Mouse (Mus musculus): ENCODE data around the gene Ddx43. TPM values are rescaled to one million over a fixed set of nuclear protein-coding genes. Genes with fewer than 3 reads are reported as not detected.
"Not testable (repeated sequence)": the region's sequence is repeated elsewhere in the genome, so short reads cannot be mapped to it uniquely, and the experiment has no call there.

The Ddx43 gene
- polyA plus RNA-seq (2015; fragmentation: Nextera tagmentation; extraction: Ambion mirVana), result 0.15 and 0.27 TPM in 2 replicates

DNA sequence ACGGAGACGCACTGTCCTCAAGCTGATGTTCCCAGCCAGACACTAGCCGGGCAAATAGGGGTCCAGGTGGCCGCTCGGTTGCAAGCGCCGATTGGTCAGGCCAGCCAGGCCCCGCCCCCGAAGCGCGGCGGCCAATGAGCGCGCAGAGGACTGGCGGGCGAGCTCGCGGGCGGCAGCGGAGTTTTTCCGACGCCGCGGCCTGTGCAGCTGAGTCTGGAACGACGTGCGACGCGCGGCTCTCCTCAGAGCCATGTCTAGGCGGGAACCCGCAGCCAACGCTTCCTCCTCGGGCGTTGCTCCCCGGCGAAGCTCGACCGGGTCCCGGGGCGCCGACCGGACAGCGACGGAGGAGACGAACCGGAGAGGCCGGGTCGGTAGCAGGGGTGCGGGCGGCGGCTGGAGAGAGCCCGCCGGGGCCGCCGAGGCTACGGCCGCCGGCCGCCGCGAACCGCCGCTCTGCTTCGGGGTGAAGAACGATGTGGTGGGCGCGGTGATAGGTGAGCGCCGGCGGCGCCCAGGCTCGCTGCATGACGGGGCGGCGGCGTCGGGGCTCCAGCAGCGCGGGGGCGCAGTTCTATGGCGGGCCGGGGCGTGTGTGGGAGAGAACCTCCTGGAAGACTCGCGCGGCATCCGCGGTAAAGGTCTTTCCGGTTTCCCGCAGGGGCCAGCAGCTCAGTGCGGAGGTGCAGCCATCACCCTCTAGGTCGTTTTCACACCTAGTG, at the start of gene Ddx43:
Gene Ddx43, plus strand, starts transcription at position 148 of the 722 bp plus-strand sequence.
- Histone ChIP-seq H3K4me2 (peak within 1 kb of the TSS; percentile 78), H3K27me3 (peaks cover 59% of the 10 kb centered on the region), H3K27ac (no peak within 1 kb of the TSS), H3K4me1 (peaks cover 9% of the 10 kb centered on the region), H3K9me3 (no peaks in the 10 kb centered on the region), H3K4me3 (peak within 1 kb of the TSS; percentile 46), H3K9ac (peak within 1 kb of the TSS; percentile 33; the same call in 1 of the 2 replicates), H3K36me3 (no peaks in the 10 kb centered on the region)
- 3% methylated on average over 89 of the region's 93 CpGs for WGBS
- ATAC-seq (ENCODE audit: insufficient number of reproducible peaks, low FRiP score, low TSS enrichment, low read depth), result 0 out of 2 replicates have a peak, but pooled peaks have one; percentile 44

DNA sequence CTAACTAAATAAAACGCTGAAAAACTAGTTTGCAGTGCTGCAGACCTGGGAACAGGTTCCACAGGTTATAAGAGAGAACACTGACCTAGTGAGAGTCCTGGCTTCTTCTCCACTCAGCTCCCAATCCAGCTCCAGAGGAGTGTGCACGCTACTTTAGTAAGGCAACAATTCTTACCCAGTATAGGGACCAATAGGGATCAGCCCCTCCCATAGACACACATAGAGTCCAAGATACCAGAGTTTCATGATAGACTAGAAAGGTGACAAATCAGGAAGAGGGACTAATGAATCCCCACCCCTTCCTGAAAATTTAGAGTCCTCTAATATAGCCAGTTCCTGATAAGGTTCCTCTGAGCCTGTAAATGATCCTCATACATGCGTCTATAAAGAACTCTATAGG, 48.6 kb upstream of the Ddx43 start:
- H3K36me3 ChIP-seq, result no peaks in the 10 kb centered on the region
- H3K4me3 ChIP-seq, result no peak overlapping the region
- 0 out of 2 replicates have a peak, but pooled peaks have one; percentile 30 for ATAC-seq (ENCODE audit: insufficient number of reproducible peaks, low FRiP score, low TSS enrichment, low read depth)
- WGBS, result 61% methylated on average over 3 of the region's 3 CpGs
- no peaks in the 10 kb centered on the region for H3K4me1 ChIP-seq
- H3K27me3 ChIP-seq, result no peaks in the 10 kb centered on the region
- H3K9me3 ChIP-seq, result no peaks in the 10 kb centered on the region
- no peak overlapping the region for H3K27ac ChIP-seq
- H3K9ac ChIP-seq, result no peak overlapping the region
- H3K4me2 ChIP-seq, result no peak overlapping the region

DNA sequence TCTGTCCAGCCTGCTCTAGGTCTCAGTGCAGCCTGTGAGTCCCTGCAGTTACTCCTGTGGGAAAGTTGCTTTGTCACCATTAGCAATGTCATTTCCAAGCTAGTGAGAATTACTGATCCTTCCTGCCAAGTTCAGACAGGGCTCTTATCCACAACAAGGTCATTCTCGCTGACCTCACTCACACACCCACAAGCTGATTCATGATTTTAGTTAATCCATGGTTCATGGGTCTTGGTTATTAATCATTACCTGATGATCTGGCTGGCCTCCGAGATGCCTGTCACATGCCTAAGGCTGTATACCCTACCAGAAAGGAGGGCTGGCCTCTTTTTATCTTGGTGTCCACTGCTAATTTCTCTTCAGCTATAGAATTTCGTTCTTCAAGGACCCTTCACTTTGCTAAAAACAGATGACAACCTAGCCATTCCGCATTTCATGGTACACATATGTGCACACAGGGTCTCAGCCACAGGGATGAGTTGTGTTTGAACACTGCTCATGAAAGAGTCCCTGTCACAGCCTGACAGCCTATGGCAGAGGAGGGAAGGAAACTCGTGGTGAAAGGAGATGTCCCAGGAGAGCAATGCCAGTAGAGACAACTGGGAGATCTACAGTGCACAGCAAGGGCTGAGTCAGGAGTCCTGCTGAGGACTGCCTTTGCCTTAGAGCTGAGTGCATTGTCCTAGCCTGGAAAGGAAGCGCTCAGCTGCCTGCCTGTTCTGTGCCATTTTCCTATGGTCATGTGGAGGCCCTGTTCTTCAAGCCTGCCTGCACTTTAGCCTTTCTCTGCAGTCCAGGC, 47.2 kb upstream of the Ddx43 start:
- H3K9ac ChIP-seq; H3K27me3 ChIP-seq; H3K4me2 ChIP-seq; H3K9me3 ChIP-seq; ATAC-seq (ENCODE audit: insufficient number of reproducible peaks, low FRiP score, low TSS enrichment, low read depth); H3K36me3 ChIP-seq; H3K4me3 ChIP-seq; H3K4me1 ChIP-seq; H3K27ac ChIP-seq: not testable (repeated sequence)
- 60% methylated on average over 6 of the region's 6 CpGs for whole genome bisulfite sequencing

DNA sequence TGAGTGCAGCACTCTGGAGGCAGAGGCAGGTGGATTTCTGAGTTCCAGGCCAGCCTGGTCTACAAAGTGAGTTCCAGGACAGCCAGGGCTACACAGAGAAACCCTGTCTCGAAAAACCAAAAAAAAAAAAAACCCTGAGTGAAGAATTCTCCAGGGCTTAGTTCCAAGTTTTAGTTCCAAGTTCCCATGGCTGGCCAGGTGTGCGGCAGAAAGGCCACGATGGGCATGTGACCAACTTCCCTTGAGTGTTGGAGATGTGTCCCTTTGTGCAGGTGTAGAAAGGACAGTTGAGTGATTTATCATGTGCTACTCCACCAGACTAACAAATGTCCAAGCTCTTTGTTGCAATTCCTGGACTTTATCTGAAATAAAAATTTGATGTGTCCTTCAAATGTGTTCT, 46.4 kb upstream of the Ddx43 start:
- not testable (repeated sequence) for H3K27ac ChIP-seq; H3K9me3 ChIP-seq; H3K4me2 ChIP-seq; H3K4me1 ChIP-seq; H3K27me3 ChIP-seq; H3K4me3 ChIP-seq; H3K36me3 ChIP-seq; H3K9ac ChIP-seq; ATAC-seq (ENCODE audit: insufficient number of reproducible peaks, low FRiP score, low TSS enrichment, low read depth)
- WGBS, result 73% methylated on average over 3 of the region's 3 CpGs

DNA sequence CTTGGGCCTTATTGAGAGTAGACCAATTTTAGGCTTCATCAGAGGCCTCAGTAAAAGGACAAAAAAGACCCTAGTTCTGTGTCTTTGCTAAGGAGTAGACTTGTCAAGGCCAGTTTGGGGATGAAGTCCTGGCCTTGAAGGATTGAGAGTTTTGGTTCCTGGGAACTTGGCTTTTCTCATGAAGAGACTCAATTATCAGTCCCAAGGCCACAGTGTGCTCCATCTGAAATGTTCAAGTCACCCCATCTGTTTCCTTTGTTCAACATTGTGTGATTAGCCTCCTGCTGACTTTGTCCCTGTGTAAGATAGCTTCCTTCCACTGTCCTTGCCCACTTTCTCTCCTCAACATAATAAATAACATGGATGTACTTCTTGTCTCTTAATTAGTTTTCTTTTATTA, 45.6 kb upstream of the Ddx43 start:
- H3K4me2 ChIP-seq; ATAC-seq (ENCODE audit: insufficient number of reproducible peaks, low FRiP score, low TSS enrichment, low read depth); H3K27me3 ChIP-seq; H3K36me3 ChIP-seq; H3K4me3 ChIP-seq; H3K4me1 ChIP-seq; H3K9ac ChIP-seq; H3K27ac ChIP-seq; H3K9me3 ChIP-seq: not testable (repeated sequence)

DNA sequence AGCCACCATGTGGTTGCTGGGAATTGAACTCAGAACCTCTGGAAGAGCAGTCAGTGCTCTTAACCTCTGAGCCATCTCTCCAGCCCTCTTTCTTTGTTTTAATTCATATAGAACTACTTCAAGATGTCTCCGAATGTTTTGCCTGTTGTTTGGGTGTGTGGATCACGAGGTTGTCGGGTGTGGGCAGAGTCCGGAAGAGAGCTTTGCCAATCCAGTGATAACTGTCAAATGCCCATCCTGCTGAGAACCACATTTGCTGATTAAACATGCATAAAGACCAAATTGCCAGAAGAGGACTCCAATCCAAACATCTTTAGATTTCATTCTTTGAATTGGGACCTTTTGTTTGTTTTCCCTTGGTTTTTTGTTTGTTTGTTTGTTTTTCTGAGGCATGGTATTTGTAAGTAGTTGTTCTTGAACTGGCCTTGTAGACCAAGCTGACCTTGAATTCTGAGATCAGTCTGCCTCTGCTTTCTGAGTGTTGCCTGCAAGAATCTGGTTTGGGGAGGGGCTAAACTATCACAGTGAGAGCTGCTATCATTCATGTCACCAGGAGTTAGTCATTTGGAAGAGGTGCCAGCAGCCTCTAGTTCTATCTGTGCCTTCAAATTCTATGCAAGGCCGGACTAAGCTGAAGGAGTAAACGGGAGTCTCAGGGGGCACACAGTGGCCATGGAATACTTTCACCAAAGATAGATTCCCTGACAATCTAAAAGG, 43.9 kb upstream of the Ddx43 start:
- Histone ChIP-seq H3K27me3 (no peaks in the 10 kb centered on the region), H3K36me3 (no peaks in the 10 kb centered on the region), H3K4me1 (no peaks in the 10 kb centered on the region), H3K27ac (no peak overlapping the region), H3K9ac (no peak overlapping the region), H3K9me3 (no peaks in the 10 kb centered on the region), H3K4me3 (no peak overlapping the region), H3K4me2 (no peak overlapping the region)
- WGBS, result 82% methylated on average over 6 of the region's 6 CpGs
- ATAC-seq (ENCODE audit: insufficient number of reproducible peaks, low FRiP score, low TSS enrichment, low read depth), result no peak

DNA sequence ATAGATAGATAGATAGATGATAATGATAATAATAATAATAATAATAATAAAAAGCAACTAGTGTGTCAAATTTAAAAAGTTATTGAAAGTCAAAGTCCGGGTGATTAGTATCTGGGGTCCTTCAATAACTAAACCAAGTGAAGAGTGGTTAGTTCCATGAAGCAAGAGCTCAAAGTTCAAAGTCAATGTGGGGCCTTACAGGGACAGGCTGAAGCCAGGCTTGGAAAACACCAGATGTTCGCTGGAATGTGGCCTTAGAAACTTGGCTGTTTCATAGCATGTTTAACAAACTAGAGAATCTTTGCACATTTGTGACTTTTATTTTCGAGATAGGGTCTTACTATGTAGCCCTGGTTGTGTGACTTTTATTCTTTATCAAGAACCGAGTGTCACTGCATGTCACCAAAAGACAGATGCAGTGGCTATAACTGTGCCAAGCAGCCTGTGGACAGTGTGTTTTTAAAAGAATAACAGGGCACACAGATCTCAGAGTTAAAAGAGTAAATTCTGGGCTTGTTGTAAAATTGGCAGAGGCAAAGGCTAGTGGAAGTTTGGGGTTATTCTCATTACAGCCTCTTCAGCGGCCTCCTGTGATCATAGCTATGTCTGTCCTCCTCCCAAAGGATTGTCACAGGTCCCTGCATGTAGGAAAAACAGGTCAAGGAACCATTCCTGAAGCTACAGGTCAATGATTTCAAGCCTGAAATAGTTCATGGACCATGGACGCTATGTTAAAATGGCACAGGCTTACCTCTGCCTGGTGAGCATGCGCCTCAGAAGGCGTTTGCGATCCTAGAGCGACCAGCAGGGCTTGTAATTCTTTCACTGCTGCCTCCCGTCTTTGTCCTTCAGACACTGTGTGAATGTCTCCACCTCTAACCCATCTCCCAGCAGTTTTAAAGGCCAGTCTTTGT, 40.7 kb upstream of the Ddx43 start:
- H3K4me2 ChIP-seq, result no peak overlapping the region
- no peaks in the 10 kb centered on the region for H3K9me3 ChIP-seq
- H3K4me3 ChIP-seq, result no peak overlapping the region
- no peak for ATAC-seq (ENCODE audit: insufficient number of reproducible peaks, low FRiP score, low TSS enrichment, low read depth)
- no peak overlapping the region for H3K9ac ChIP-seq
- no peaks in the 10 kb centered on the region for H3K27me3 ChIP-seq
- H3K4me1 ChIP-seq, result no peaks in the 10 kb centered on the region
- no peak overlapping the region for H3K27ac ChIP-seq
- 69% methylated on average over 11 of the region's 11 CpGs for WGBS
- no peaks in the 10 kb centered on the region for H3K36me3 ChIP-seq

DNA sequence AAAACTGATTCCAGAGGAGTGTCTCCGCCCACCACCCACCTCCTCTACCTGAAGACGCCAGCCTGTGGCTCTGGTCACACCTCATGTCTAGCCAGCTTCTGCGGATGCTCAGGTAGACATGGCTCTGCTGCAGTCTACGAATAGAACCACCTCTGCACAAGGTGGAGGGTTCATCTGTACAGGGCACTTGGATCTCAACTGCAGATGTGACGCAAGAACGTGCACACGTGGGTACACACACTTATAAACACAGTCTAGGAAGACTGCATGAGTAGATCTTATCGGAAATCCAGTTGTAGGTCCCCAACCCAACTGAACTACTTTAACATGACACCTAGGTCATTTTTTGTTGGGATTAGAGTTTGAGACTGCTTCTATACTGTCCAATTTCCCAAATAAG, 40.0 kb upstream of the Ddx43 start, which contains the start of gene Gsta2:
Gene Gsta2, minus strand, starts transcription at position 178 of the 400 bp plus-strand sequence.
- 86% methylated on average over 8 of the region's 8 CpGs for WGBS
- Histone ChIP-seq H3K9me3 (no peaks in the 10 kb centered on the region), H3K4me3 (no peak within 1 kb of the TSS), H3K9ac (no peak within 1 kb of the TSS), H3K27ac (no peak within 1 kb of the TSS), H3K4me1 (no peaks in the 10 kb centered on the region), H3K4me2 (no peak within 1 kb of the TSS), H3K27me3 (no peaks in the 10 kb centered on the region), H3K36me3 (no peaks in the 10 kb centered on the region)
- ATAC-seq (ENCODE audit: insufficient number of reproducible peaks, low FRiP score, low TSS enrichment, low read depth), result no peak

DNA sequence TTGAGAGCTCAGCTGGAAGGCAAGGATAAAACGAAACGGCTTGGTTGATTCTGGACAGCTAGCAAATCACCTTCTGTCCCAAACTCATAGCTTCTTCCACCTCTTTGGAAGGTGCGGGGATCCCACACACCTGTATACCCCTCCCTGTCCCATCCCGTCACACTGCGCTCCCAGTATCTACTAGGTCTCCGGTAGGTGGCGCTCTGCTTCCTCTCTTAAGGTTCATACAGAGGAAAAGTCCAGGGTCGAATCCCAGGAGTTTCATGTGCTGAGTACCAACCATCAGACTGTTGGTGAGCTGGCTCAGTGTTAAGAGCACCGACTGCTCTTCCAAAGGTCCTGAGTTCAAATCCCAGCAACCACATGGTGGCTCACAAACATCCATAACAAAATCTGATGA, 37.5 kb upstream of the Ddx43 start:
- H3K4me3 ChIP-seq, result no peak overlapping the region
- no peaks in the 10 kb centered on the region for H3K27me3 ChIP-seq
- H3K27ac ChIP-seq, result no peak overlapping the region
- no peak overlapping the region for H3K9ac ChIP-seq
- ATAC-seq (ENCODE audit: insufficient number of reproducible peaks, low FRiP score, low TSS enrichment, low read depth), result 0 out of 2 replicates have a peak, but pooled peaks have one; percentile 30
- no peaks in the 10 kb centered on the region for H3K9me3 ChIP-seq
- H3K36me3 ChIP-seq, result no peaks in the 10 kb centered on the region
- no peak overlapping the region for H3K4me2 ChIP-seq
- WGBS, result 11% methylated on average over 9 of the region's 9 CpGs
- no peaks in the 10 kb centered on the region for H3K4me1 ChIP-seq

DNA sequence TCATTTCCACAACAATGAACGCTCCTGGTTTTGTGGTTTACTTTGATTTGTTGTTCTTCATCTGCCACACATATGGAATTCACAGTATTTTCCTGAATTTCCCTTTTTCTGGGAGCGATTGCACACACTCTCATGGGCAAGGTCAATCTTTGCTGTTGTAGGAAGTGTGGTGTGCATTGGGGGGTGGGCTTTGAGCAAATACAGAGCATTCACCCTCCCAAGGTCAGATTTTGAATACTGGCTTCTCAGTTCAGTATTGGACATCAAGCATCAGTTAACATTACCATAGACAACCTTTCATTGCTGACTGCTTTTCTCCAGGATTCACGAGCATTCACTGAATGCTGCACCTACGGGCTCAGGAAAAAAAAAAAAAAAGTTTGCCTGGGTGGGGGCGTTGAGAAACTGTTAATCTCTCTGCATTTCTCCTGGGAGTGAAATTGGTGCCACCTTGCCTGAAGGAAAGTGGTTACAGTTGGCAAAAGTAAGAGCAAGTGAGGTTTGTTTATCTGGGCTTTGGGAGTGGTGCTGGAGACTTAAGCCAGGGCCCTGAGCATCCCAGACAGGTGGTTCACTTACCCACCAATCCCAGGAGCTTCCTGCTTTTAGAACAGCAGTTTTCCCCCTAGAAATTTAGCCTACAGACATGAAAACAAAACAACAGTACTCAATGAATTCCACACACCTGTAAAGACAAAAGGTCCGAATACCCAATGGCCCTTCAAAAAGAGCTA, 35.7 kb upstream of the Ddx43 start:
- Histone ChIP-seq H3K9me3 (no peaks in the 10 kb centered on the region), H3K4me2 (no peak overlapping the region), H3K36me3 (no peaks in the 10 kb centered on the region), H3K4me1 (no peaks in the 10 kb centered on the region), H3K9ac (no peak overlapping the region), H3K27me3 (no peaks in the 10 kb centered on the region), H3K4me3 (no peak overlapping the region), H3K27ac (no peak overlapping the region)
- 75% methylated on average over 6 of the region's 6 CpGs for WGBS
- ATAC-seq (ENCODE audit: insufficient number of reproducible peaks, low FRiP score, low TSS enrichment, low read depth), result no peak

DNA sequence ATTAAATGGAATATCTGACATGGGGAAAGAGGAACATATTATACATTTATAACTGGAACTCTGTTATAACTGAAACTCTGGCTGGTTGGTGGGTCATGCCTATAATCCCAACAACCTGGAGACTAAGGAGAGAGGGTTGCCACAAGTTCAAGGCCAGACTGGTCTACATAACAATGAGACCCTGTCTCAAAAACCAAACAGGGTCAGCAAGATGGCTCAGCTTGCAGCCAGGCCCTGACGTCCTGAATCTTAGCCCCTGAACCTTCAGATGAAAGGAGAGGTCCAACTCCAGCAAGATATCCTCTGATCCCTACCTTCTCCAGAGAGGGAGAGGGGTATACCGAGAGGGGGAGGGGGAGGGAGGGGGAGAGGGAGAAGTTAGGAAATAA, 35.1 kb upstream of the Ddx43 start:
- Histone ChIP-seq H3K27me3 (no peaks in the 10 kb centered on the region), H3K4me3 (no peak overlapping the region), H3K9me3 (no peaks in the 10 kb centered on the region), H3K36me3 (no peaks in the 10 kb centered on the region), H3K4me1 (no peaks in the 10 kb centered on the region), H3K4me2 (no peak overlapping the region), H3K9ac (no peak overlapping the region), H3K27ac (no peak overlapping the region)
- no peak for ATAC-seq (ENCODE audit: insufficient number of reproducible peaks, low FRiP score, low TSS enrichment, low read depth)
- WGBS, result 53% methylated on average over 2 of the region's 2 CpGs
